Mouse (Mus musculus) heart, postnatal 25 days (tissue): ENCODE measurements around the gene Ppp4r4. TPM values are rescaled to one million over a fixed set of nuclear protein-coding genes. Genes with fewer than 3 reads are reported as not detected.
A peak's percentile ranks its signal among the peaks of the same experiment; 100 is the strongest.
"Not testable (repeated sequence)": the region's sequence is repeated elsewhere in the genome, so short reads cannot be mapped to it uniquely, and the experiment has no call there.

Source experiments
- DNase-seq: peaks from one replicate; pipeline ENCODE4 v3.0.0; 2022; ENCODE audit warnings: low spot score
- intact Hi-C: fragments of 180-260 bp; cut with DNase I; formaldehyde crosslinking; loops from one replicate; pipeline ENCODE4 v1.15.1; 2025
- total RNA-seq, 2 experiments: library from RNA; stranded (reverse); gene quantifications; 2 replicates each; pipeline ENCODE4 v1.2.3; 2021

Gene Ppp4r4
- under 1 TPM; 0.39 to 0.45 TPM for total RNA-seq

- intact Hi-C loops, result no loop called here
- peak; percentile 84 for DNase-seq
These were observed at the start of gene Ppp4r4 for GRCm38 (mm10) chr12:103532020-103532648. TSS of gene Ppp4r4 (plus strand) at chr12:103532283.

- intact Hi-C loops, result loop anchor here (5.0 kb wide), 1 partner anchor 35 kb away; no protein-coding TSS in a partner anchor
- no peak for DNase-seq
These were observed 49.3 kb upstream of the Ppp4r4 start for GRCm38 (mm10) chr12:103482781-103483180.

GRCm38 (mm10) chr12:103484200-103484972 is 47.7 kb upstream of the Ppp4r4 start:
- DNase-seq, result not testable (repeated sequence)
- intact Hi-C loops, result loop anchor here (5.0 kb wide), 1 partner anchor 37 kb away; no protein-coding TSS in a partner anchor

- DNase-seq, result peak; percentile 46
- intact Hi-C loops, result no loop called here
These were observed 45.4 kb upstream of the Ppp4r4 start for GRCm38 (mm10) chr12:103486726-103487125.

- intact Hi-C loops, result no loop called here
- peak; percentile 66 for DNase-seq
These were observed 44.8 kb upstream of the Ppp4r4 start for GRCm38 (mm10) chr12:103487276-103487675.

- intact Hi-C loops, result no loop called here
- DNase-seq, result no peak
These were observed 44.3 kb upstream of the Ppp4r4 start for GRCm38 (mm10) chr12:103487750-103488149.

GRCm38 (mm10) chr12:103491091-103491730 is 40.9 kb upstream of the Ppp4r4 start:
- DNase-seq, result no peak
- intact Hi-C loops, result no loop called here

- DNase-seq, result peak; percentile 31
- intact Hi-C loops, result loop anchor here (1.0 kb wide), 1 partner anchor 66 kb away; no protein-coding TSS in a partner anchor
These were observed 39.3 kb upstream of the Ppp4r4 start for GRCm38 (mm10) chr12:103492767-103493166.

- DNase-seq, result no peak
- intact Hi-C loops, result no loop called here
These were observed 37.6 kb upstream of the Ppp4r4 start for GRCm38 (mm10) chr12:103494486-103494885.

- DNase-seq, result no peak
- intact Hi-C loops, result no loop called here
These were observed 33.3 kb upstream of the Ppp4r4 start for GRCm38 (mm10) chr12:103498768-103499167.

GRCm38 (mm10) chr12:103499261-103499660 is 32.8 kb upstream of the Ppp4r4 start:
- DNase-seq, result no peak
- intact Hi-C loops, result no loop called here

GRCm38 (mm10) chr12:103503300-103503699 is 28.8 kb upstream of the Ppp4r4 start:
- intact Hi-C loops, result no loop called here
- no peak for DNase-seq

- intact Hi-C loops, result no loop called here
- no peak for DNase-seq
These were observed 27.7 kb upstream of the Ppp4r4 start for GRCm38 (mm10) chr12:103504402-103504801.

GRCm38 (mm10) chr12:103508346-103508745 is 23.7 kb upstream of the Ppp4r4 start:
- no peak for DNase-seq
- intact Hi-C loops, result no loop called here

- intact Hi-C loops, result no loop called here
These were observed 22.2 kb upstream of the Ppp4r4 start for GRCm38 (mm10) chr12:103509893-103510292.

GRCm38 (mm10) chr12:103511586-103511985 is 20.5 kb upstream of the Ppp4r4 start:
- no peak for DNase-seq
- intact Hi-C loops, result no loop called here

More at GRCm38 (mm10) chr12:103509893-103510292, 22.2 kb upstream of the Ppp4r4 start:
- no peak for DNase-seq

- intact Hi-C loops, result no loop called here
- DNase-seq, result no peak
These were observed 19.0 kb upstream of the Ppp4r4 start for GRCm38 (mm10) chr12:103513039-103513438.

GRCm38 (mm10) chr12:103513451-103513871 is 18.6 kb upstream of the Ppp4r4 start:
- no peak for DNase-seq
- intact Hi-C loops, result no loop called here

- DNase-seq, result no peak
These were observed 17.7 kb upstream of the Ppp4r4 start for GRCm38 (mm10) chr12:103514354-103514753.

GRCm38 (mm10) chr12:103515638-103516037 is 16.4 kb upstream of the Ppp4r4 start:
- intact Hi-C loops, result no loop called here
- no peak for DNase-seq

More at GRCm38 (mm10) chr12:103514354-103514753, 17.7 kb upstream of the Ppp4r4 start:
- intact Hi-C loops, result no loop called here

- no peak for DNase-seq
- intact Hi-C loops, result no loop called here
These were observed 13.4 kb upstream of the Ppp4r4 start for GRCm38 (mm10) chr12:103518640-103519039.
